Mouse (Mus musculus): ENCODE measurements around the gene Zfp961.
"Not testable (repeated sequence)": the region's sequence is repeated elsewhere in the genome, so short reads cannot be mapped to it uniquely, and the experiment has no call there.

The Zfp961 gene

GRCm38 (mm10) chr8:72017339-72017738 is 66.5 kb downstream of the Zfp961 start:
- DNase-seq (ENCODE audit: low read depth, low spot score), result not testable (repeated sequence)

- DNase-seq (ENCODE audit: low read depth, low spot score), result no peak
Observed at GRCm38 (mm10) chr8:72018141-72018540, 67.3 kb downstream of the Zfp961 start.

GRCm38 (mm10) chr8:72019022-72019421 is 68.2 kb downstream of the Zfp961 start:
- DNase-seq (ENCODE audit: low read depth, low spot score), result not testable (repeated sequence)

- DNase-seq (ENCODE audit: low read depth, low spot score), result no peak
Observed at GRCm38 (mm10) chr8:72019816-72020215, 69.0 kb downstream of the Zfp961 start.

GRCm38 (mm10) chr8:72024886-72025285 is 74.0 kb downstream of the Zfp961 start:
- not testable (repeated sequence) for DNase-seq (ENCODE audit: low read depth, low spot score)

GRCm38 (mm10) chr8:72032926-72033325 is 82.1 kb downstream of the Zfp961 start:
- DNase-seq (ENCODE audit: low read depth, low spot score), result not testable (repeated sequence)

- DNase-seq (ENCODE audit: low read depth, low spot score), result not testable (repeated sequence)
Observed at GRCm38 (mm10) chr8:72040918-72041317, 90.1 kb downstream of the Zfp961 start, which contains the start of gene Olfr372. Gene Olfr372 (plus strand): TSS chr8:72041218.

- no peak for DNase-seq (ENCODE audit: low read depth, low spot score)
Observed at GRCm38 (mm10) chr8:72042493-72042892, 91.7 kb downstream of the Zfp961 start.
